Mouse (Mus musculus): ENCODE data around the gene Nxph4.

The Nxph4 gene

GRCm38 (mm10) chr10:127542720-127543119 is 8.4 kb upstream of the Nxph4 start:
- DNase-seq (ENCODE audit: low spot score), result no peak

- no peak for DNase-seq (ENCODE audit: low spot score)
Measured at GRCm38 (mm10) chr10:127542084-127542483, 7.7 kb upstream of the Nxph4 start.

DNA sequence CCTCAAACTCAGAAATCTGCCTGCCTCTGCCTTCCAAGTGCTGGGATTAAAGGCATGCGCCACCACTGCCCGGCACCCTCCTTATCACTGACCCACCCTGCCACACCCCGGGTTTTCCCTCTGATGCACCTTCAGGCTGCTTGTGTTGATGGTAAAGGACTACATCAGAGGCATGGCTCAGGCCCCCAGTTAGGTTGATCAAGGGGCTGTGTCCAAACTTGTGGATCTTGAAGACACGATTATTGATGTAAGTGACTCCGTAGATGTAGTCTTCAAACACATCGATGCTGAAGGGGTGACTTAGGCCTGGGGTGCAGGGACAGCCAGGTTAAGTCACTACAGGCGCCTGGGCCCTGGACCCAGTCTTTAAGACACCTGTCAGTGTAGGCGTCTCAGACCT is 7.2 kb upstream of the Nxph4 start:
- DNase-seq (ENCODE audit: low spot score), result no peak

DNA sequence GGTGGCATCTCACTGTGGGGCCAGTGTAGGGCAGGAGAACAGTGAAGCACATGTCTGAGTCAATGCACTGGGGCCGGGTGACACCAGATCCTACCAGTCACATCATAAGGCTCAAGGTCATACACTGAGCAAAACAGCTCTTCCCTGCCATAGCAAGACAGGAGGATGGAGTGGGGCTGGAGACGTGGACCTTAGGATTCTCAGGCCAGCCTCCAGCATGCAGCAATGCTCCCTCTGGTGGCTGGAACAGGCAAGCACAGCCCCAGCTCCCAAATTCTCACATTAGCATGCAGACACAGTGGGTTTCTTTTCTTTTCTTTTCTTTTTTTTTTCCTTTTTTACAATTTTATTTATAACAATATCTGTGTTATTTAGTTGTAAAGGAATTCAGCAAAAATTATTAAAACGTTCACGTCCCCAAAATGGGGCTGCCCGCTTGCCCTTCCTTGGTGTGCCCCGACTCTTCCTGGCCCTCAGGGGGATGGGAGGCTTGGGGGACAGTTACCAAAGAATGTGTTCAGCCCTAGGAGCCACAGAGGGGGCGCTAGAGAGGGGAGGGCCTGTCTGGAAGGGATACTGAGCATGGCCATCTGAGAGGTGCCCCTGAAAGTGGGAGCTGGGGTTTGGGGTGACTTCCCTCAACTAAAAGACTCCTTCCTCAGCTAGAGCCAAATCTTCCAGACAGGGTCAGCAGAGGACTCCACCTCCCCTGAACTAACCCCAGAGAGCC is 3.7 kb upstream of the Nxph4 start:
- DNase-seq (ENCODE audit: low spot score), result peak; percentile 59

DNA sequence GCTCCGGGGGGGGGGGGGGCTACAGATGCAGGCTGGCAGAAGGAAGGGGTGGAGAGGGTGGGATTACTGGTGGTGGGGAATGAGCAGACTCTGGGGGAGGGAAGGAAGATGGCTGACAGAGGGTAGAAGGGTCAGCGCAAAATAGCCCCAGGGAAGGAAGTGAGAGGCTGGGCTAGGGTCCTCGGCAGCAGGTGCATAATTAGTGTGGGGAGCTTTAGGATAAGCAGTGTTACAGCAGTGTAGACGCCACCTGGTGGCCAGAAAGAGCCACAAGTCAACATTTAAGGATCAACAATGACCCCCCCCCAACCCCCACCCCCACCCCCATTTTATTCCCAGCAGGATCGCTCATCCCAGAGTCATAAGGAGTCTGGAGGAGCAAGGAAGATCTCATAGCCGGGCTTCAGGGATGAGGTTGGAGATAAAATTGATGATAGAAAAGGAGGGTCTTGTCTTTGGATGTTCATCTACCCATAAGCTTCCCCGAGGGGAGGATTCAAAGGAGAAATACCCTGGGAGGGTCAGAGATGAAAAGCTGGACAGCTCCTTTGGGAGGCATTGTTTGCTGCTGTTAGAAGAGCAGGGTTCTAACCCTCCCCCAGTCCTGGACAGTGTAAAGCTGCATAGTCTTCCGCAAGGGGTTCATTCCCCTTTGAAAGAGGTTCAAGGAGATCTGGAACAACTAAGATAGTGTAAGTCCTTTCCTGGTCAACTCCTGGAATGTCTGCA is 2.4 kb upstream of the Nxph4 start:
- no peak for DNase-seq (ENCODE audit: low spot score)

DNA sequence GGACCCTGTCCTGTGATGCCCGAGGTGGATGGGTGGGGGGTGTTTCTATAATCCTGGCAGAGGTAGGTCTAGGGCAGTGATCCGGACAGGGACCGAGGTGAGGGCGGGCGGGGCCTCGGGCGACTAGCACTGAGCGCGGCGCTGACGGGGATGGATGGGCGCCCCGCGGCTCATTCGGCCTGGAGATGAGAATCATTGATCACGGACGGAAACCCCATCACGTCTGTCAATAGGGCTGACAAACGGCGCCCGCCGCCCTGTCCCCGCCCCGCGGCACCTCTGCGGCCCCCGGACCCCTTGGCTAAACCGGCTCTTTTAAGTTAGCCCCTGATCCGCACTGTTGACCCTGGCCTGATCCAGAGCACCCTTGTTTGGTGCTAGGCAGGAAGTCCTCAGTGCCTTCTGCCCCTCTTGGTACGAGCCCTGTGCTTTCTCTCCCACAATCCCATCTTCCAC is 598 bp upstream of the Nxph4 start:
- DNase-seq (ENCODE audit: low spot score), result no peak

- no peak for DNase-seq (ENCODE audit: low spot score)
Measured at GRCm38 (mm10) chr10:127531548-127531947, 2.8 kb downstream of the Nxph4 start.

DNA sequence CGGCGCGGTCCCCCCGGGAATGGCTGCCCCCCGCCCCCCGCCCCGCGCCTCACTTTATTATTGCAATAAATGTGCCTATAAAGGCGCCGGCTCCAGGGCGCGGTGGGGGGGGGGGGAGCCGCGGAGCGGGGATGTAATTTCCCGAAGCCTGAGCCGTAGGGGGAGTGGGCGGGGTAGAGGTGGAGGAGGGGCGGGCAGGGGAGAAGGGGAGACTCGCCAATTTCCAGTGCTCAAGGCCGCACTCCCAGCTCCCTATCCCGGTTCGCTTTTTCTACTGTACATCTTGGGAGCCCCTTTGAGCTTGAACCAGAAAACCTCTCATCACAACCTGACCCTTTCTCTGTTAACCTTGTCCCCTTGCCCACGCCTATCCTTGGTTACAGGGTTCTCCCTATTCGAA is 3.4 kb downstream of the Nxph4 start:
- DNase-seq (ENCODE audit: low spot score), result no peak

DNA sequence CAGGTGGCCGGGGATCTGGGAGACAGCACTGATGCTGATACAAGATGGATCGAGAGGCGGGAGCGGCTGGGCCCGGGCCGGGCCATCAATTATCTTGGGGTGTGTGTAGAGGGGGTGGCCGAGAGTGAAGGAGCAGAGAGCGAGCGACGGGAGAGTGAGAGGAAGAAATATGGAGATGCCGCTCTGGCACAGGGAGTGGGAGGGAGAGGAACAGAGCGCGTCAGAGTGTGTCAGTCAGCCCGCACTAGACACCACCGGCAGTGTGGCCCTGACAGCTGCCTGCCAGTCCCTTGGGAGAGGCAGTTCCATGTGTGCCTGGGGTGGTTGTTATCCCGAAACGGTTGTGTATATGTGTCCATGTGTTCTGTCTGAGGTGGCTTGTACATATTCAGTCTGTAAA is 6.9 kb downstream of the Nxph4 start:
- DNase-seq (ENCODE audit: low spot score), result no peak

DNA sequence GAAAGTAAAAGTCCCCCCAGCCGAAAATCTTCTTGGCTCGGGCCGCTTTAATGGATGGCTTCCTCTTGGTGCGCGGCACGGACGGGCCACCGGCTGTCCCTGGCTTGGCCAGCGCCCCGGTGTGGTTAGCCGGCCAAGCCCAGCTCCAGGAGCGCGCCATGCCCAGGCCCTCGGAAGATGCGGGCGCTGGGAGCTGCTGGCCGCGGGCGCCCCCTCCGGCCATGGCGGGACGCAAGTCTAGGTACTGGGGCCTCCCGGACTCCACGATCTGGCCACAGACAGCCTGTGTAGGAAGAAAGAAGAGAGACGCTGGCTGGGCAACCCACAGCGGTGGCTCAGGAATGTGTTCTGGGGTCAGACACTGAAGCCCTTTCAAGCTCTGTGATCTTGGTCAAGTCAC is 7.7 kb downstream of the Nxph4 start:
- peak; percentile 56 for DNase-seq (ENCODE audit: low spot score)

DNA sequence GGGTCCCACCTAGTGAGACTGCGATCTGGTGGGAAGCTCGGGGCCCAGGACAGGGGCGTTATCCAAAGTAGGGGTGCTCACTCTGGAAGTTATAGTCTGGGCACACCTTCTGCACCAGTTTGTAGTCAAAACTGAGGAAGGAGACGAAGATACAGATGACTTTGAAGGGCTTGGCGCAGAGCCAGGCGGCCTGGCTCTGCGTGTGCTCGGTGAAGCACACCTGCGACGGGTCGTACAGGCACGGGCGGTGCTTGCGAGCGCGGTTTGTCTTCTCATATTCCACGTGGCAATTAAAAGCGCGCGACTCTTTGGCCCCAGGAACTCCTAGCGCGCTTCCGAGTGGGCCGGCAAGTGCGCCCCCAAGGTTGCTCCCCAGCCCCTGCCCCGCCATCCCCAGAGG is 8.3 kb downstream of the Nxph4 start:
- DNase-seq (ENCODE audit: low spot score), result no peak

DNA sequence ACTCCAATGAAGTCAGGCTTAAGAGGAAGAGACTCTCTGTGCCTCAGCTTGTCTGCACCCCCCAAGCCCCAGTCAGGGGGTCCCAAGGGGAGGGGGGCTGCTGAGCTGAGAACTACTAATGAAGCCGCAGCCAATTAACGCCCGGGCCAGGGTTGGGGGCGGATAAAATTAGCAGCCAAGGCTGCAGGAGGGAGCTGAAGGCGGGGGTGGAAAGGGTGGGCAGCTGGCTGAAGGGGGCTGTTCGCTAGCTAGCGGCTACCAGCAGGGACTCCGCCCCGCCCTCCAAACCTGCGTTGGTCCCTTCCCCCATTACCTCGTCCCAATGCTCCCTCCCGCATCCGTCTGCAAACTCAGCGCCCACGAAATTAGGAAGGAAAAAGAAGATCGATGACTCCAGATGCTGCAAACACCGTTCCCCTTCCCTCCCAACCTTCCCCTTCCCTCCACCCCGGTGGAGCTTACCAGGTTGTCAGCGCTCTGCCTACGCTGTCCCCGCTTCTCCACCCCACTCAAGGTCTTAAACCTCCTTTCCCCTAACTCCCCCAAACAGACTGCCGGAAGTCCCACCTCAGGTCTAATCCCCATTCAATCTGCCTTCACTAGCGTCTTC is 9.6 kb downstream of the Nxph4 start:
- no peak for DNase-seq (ENCODE audit: low spot score)

- DNase-seq (ENCODE audit: low spot score), result peak; percentile 76
Measured at GRCm38 (mm10) chr10:127522088-127522581, 12.2 kb downstream of the Nxph4 start, which contains the start of gene Shmt2. Shmt2 (minus strand) TSS chr10:127522444.

GRCm38 (mm10) chr10:127521611-127522080 is 12.7 kb downstream of the Nxph4 start:
- no peak for DNase-seq (ENCODE audit: low spot score)

GRCm38 (mm10) chr10:127520714-127521357 is 13.5 kb downstream of the Nxph4 start:
- DNase-seq (ENCODE audit: low spot score), result no peak

DNA sequence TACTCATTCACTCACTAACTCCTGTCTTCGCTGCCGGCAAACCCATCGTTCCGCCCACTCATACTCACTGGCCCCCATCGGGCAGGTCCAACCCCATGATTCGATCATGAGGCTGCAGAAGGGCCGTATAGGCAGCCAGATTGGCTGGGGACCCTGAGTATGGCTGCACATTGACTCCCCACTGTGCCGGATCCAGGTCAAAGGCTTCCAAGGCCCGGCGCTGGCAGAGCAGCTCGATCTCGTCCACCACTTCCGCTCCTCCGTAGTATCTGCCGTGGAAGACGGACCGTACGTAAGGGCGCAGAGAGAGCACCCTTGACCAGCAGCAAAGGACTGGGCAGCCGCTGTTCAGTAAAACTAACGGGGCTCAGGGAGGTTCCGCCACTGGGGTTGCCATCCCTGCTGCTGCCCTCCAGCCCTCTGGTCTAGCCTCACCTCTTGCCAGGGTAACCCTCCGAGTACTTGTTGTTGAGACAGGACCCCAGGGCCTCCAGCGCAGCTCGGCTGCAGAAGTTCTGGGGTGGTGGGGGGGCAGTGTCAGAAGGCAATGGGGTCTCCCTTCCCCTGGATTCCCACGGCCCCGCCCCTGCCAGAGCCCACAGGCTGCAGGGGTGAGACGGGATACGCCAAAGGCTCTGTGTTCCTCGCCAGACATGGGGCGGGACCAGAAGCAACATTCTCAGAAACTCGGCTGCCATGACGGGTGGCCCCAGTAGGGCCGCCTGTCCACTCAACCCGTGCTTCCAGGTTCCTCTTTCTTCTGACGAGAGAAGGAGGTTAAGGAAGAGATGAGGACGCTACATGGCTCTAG is 14.3 kb downstream of the Nxph4 start:
- no peak for DNase-seq (ENCODE audit: low spot score)

DNA sequence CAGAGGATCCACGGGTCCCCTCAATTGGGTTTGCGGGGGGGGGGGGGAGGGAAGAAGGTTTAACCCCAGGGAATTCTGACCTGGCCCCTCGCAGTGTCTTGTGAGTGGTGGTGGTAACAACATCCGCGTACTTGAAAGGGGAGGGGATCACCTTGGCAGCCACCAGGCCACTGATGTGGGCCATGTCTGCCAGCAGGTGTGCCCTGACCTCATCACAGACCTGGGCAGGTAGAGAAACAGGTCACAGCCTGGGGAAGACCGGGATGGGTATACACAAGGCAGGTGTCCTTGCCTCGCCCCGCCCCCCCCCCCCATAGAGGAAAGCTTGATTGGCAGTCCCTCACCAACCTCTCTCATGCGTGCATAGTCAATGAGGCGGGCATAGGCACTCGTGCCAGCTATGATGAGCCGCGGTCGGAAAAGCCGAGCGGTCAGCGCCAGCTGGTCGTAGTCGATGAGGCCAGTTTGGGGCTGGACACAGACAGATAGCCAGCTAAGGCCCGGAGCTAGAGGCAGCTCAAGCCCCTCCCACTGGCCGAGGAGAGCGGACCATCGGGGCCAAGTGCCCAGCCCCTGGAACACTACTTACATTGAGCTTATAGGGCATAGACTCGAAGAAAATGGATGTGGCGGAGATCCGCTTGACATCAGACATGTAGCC is 15.2 kb downstream of the Nxph4 start:
- DNase-seq (ENCODE audit: low spot score), result no peak

DNA sequence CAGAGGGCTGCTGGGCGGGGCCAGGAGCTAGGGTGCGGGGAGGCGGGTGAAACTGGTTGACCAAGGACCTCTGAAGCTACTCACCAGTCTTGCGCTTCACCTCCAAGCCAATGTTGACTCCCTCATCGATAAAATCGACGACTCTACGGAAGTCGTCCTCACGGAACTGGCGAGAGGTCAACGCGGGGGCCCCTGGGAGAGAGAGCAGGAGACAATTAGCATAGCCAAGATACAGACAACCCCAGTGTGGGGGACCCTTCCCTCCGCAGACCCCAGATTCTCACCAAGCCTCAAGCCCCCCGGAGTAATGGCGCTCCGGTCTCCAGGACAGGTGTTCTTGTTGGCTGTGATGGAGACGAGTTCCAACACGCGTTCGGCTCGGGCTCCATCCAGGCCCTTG is 16.4 kb downstream of the Nxph4 start:
- DNase-seq (ENCODE audit: low spot score), result no peak

GRCm38 (mm10) chr10:127516576-127517260 is 17.6 kb downstream of the Nxph4 start:
- DNase-seq (ENCODE audit: low spot score), result no peak

- DNase-seq (ENCODE audit: low spot score), result no peak
Measured at GRCm38 (mm10) chr10:127515983-127516459, 18.3 kb downstream of the Nxph4 start.

Measured in urinary bladder, postnatal 25 days (tissue).